Mouse (Mus musculus) thymus, postnatal 4 days (tissue): ENCODE results near the gene Cdk6.
"Not testable (repeated sequence)": the region's sequence is repeated elsewhere in the genome, so short reads cannot be mapped to it uniquely, and the experiment has no call there.

Experiments used
- DNase-seq: peaks from one replicate; pipeline ENCODE4 v3.0.0; 2021

The Cdk6 gene

GRCm38 (mm10) chr5:3381795-3382194 is 40.5 kb downstream of the Cdk6 start:
- no peak for DNase-seq

- DNase-seq, result no peak
Observed at GRCm38 (mm10) chr5:3382343-3383040, 41.2 kb downstream of the Cdk6 start.

GRCm38 (mm10) chr5:3383547-3383946 is 42.3 kb downstream of the Cdk6 start:
- peak; percentile 28 for DNase-seq

GRCm38 (mm10) chr5:3385078-3385477 is 43.8 kb downstream of the Cdk6 start:
- no peak for DNase-seq

GRCm38 (mm10) chr5:3386021-3386730 is 44.9 kb downstream of the Cdk6 start:
- DNase-seq, result no peak

GRCm38 (mm10) chr5:3386731-3387087 is 45.4 kb downstream of the Cdk6 start:
- DNase-seq, result no peak

GRCm38 (mm10) chr5:3387138-3387537 is 45.9 kb downstream of the Cdk6 start:
- DNase-seq, result no peak

GRCm38 (mm10) chr5:3392856-3393255 is 51.6 kb downstream of the Cdk6 start:
- DNase-seq, result no peak

GRCm38 (mm10) chr5:3394145-3394544 is 52.9 kb downstream of the Cdk6 start:
- no peak for DNase-seq

- no peak for DNase-seq
Observed at GRCm38 (mm10) chr5:3395020-3395419, 53.7 kb downstream of the Cdk6 start.

GRCm38 (mm10) chr5:3396214-3396613 is 54.9 kb downstream of the Cdk6 start:
- DNase-seq, result no peak

- no peak for DNase-seq
Observed at GRCm38 (mm10) chr5:3396910-3397575, 55.8 kb downstream of the Cdk6 start.

GRCm38 (mm10) chr5:3399784-3400494 is 58.7 kb downstream of the Cdk6 start:
- DNase-seq, result no peak

- no peak for DNase-seq
Observed at GRCm38 (mm10) chr5:3405102-3405501, 63.8 kb downstream of the Cdk6 start.

- DNase-seq, result no peak
Observed at GRCm38 (mm10) chr5:3405503-3405902, 64.2 kb downstream of the Cdk6 start.

- DNase-seq, result no peak
Observed at GRCm38 (mm10) chr5:3407926-3408325, 66.6 kb downstream of the Cdk6 start.

GRCm38 (mm10) chr5:3418183-3418582 is 76.9 kb downstream of the Cdk6 start:
- not testable (repeated sequence) for DNase-seq

GRCm38 (mm10) chr5:3420094-3420831 is 79.0 kb downstream of the Cdk6 start:
- DNase-seq, result no peak

- no peak for DNase-seq
Observed at GRCm38 (mm10) chr5:3420832-3421228, 79.5 kb downstream of the Cdk6 start.

- DNase-seq, result not testable (repeated sequence)
Observed at GRCm38 (mm10) chr5:3433131-3433700, 91.9 kb downstream of the Cdk6 start.

- DNase-seq, result not testable (repeated sequence)
Observed at GRCm38 (mm10) chr5:3434105-3434504, 92.8 kb downstream of the Cdk6 start.

GRCm38 (mm10) chr5:3438453-3439003 is 97.2 kb downstream of the Cdk6 start:
- DNase-seq, result not testable (repeated sequence)
